Mouse (Mus musculus): ENCODE data around the gene Zfp507. TPM values are rescaled to one million over a fixed set of nuclear protein-coding genes. Genes with fewer than 3 reads are reported as not detected.
A peak's percentile ranks its signal among the peaks of the same experiment; 100 is the strongest.

The Zfp507 gene
- polyA plus RNA-seq, 1 experiment from 2014 or later = 12.2 TPM

DNA sequence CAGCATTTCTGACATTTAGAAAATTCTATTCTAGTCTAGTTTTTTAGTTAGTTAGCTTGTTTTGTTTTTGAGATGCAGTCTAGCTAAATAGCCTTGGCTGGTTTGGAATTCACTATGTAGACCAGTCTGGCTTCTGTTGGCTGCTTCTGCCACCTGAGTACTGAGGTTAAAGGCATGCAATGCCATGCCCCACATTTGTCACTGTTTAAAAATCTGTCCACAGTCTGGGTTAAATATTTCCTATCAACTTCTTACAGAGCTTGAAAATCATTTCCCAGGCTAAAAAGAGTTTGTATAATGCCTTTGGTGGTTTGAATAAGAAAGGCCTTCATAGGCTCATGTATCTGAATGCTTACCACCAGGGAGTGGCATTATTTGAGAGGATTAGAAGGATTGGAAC lies 63.9 kb downstream of the Zfp507 start:
- TF ChIP-seq CTCF (IDR thresholded peaks at IDR 0.05; ENCODE audit: low read depth) = no peak
- H3K4me3 ChIP-seq (replicated peaks; ENCODE audit: low read depth, low read length) = no peak overlapping the region
- H3K27me3 ChIP-seq (ENCODE audit: insufficient read depth, low read length) = no peaks in the 10 kb centered on the region
- H3K9me3 ChIP-seq (replicated peaks; ENCODE audit: low read length) = no peaks in the 10 kb centered on the region
- H3K4me2 ChIP-seq (ENCODE audit: low read length) = no peak overlapping the region
- H3K4me1 ChIP-seq (replicated peaks; ENCODE audit: insufficient read depth, low read length) = no peaks in the 10 kb centered on the region
- ATAC-seq (replicated peaks; ENCODE audit: low FRiP score, low read depth) (no peak), DNase-seq (ENCODE audit: low spot score) (no peak)
- H3K9ac ChIP-seq (ENCODE audit: low read depth, low read length) = no peak overlapping the region
- H3K36me3 ChIP-seq (ENCODE audit: insufficient read depth, low read length) = 0 out of 2 replicates have a peak, but pooled peaks cover 3% of the 10 kb centered on the region
- no peak overlapping the region for H3K27ac ChIP-seq

DNA sequence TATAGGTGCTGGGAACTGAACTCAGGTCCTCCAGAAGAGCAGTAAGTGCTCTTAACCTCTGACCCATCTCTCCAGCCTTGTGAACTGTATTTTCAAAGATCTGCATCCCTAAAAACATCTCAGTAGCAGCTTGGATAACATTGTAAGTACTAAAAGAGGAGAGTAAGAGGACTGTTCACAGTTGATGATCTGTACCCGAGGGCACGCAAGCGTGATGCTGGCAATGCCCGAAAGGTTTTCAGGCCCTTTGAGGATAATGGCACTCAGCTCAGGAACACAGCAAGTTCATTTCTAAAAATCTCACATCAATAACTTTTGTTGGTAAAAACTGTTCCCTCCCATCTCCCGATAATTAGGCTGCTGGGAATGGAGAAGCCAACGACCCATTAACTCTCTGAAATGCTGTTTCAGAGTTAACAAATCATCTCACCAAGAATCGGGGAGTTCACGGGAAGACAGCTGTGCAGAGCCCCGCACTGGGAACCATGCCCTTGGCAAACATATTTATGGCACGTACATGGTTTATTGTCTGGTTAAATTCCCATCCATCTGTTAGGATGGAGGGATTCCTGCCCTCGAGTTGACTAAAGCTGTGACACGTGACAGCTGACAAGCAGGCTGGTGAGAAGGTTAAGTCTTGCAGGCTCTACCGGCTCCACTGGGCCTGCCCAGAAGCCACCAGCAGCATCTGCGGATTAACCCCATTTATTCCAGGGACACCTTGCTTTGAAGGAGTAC lies 69.3 kb downstream of the Zfp507 start:
- Histone ChIP-seq H3K27ac (no peak overlapping the region), H3K4me1 (replicated peaks; ENCODE audit: insufficient read depth, low read length) (no peaks in the 10 kb centered on the region), H3K4me2 (ENCODE audit: low read length) (no peak overlapping the region), H3K27me3 (ENCODE audit: insufficient read depth, low read length) (no peaks in the 10 kb centered on the region), H3K9ac (ENCODE audit: low read depth, low read length) (no peak overlapping the region), H3K4me3 (replicated peaks; ENCODE audit: low read depth, low read length) (no peak overlapping the region), H3K9me3 (replicated peaks; ENCODE audit: low read length) (no peaks in the 10 kb centered on the region), H3K36me3 (ENCODE audit: insufficient read depth, low read length) (no peaks in the 10 kb centered on the region)
- DNase-seq (ENCODE audit: low spot score) = peak; percentile 66
- no peak for TF ChIP-seq CTCF (IDR thresholded peaks at IDR 0.05; ENCODE audit: low read depth)
- peak; percentile 57; the same call in 1 of the 2 replicates for ATAC-seq (replicated peaks; ENCODE audit: low FRiP score, low read depth)
- 29% methylated on average over 14 of the region's 14 CpGs for WGBS

DNA sequence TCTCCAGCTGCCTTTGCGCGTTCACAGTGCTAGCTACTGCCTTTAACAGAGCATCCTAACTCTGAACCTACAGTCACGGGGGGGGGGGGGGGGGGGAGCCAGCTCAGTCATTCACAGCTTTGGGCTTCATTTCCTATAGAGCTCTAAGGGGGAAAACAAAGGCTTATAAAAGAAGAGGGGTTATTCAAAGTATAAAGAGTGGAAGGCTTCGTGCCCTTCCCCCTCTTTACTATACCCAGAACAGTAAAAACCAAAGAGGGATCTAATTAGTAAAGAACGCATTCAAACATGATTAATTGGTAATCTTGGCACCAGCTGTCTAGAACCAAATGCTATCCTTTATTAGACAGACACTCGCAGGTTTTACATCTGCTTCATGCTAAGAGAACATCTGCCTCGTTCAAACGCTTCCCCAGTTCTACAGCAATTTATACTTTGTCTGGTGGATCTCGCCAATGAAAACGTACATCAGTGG lies 70.2 kb downstream of the Zfp507 start:
- TF ChIP-seq CTCF (IDR thresholded peaks at IDR 0.05; ENCODE audit: low read depth) = no peak
- WGBS = 81% methylated on average over 10 of the region's 10 CpGs
- H3K27ac ChIP-seq = no peak overlapping the region
- no peaks in the 10 kb centered on the region for H3K36me3 ChIP-seq (ENCODE audit: insufficient read depth, low read length)
- no peak overlapping the region for H3K4me2 ChIP-seq (ENCODE audit: low read length)
- no peaks in the 10 kb centered on the region for H3K4me1 ChIP-seq (replicated peaks; ENCODE audit: insufficient read depth, low read length)
- no peak overlapping the region for H3K4me3 ChIP-seq (replicated peaks; ENCODE audit: low read depth, low read length)
- no peaks in the 10 kb centered on the region for H3K9me3 ChIP-seq (replicated peaks; ENCODE audit: low read length)
- no peak for DNase-seq (ENCODE audit: low spot score)
- ATAC-seq (replicated peaks; ENCODE audit: low FRiP score, low read depth) = no peak
- H3K27me3 ChIP-seq (ENCODE audit: insufficient read depth, low read length) = no peaks in the 10 kb centered on the region
- H3K9ac ChIP-seq (ENCODE audit: low read depth, low read length) = no peak overlapping the region

DNA sequence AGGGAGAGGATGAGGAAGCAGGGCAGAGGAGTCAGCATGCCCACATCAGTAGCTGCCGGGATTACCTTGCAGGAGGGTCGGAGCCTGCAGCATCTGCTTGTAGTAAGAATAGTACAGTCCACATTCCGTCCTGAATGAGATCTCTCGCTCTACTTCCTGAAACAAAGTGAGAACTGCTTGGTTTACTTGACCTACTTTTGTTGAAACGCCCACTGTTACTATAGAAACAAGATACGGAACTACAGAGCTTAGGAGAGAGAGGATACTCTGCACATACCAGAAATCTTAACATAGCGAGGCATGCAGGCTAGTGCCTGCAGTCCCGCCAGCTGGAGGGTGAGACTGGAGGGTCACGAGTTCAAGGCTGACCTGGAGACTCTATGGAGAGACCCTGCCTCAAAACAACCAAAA lies 73.2 kb downstream of the Zfp507 start:
- no peak overlapping the region for H3K9ac ChIP-seq (ENCODE audit: low read depth, low read length)
- no peak for ATAC-seq (replicated peaks; ENCODE audit: low FRiP score, low read depth)
- 75% methylated on average over 9 of the region's 9 CpGs for WGBS
- H3K4me3 ChIP-seq (replicated peaks; ENCODE audit: low read depth, low read length) = no peak overlapping the region
- DNase-seq (ENCODE audit: low spot score) = peak; percentile 42
- H3K27ac ChIP-seq = no peak overlapping the region
- H3K4me2 ChIP-seq (ENCODE audit: low read length) = no peak overlapping the region
- no peak for TF ChIP-seq CTCF (IDR thresholded peaks at IDR 0.05; ENCODE audit: low read depth)
- no peaks in the 10 kb centered on the region for H3K9me3 ChIP-seq (replicated peaks; ENCODE audit: low read length)
- H3K4me1 ChIP-seq (replicated peaks; ENCODE audit: insufficient read depth, low read length) = no peaks in the 10 kb centered on the region
- no peaks in the 10 kb centered on the region for H3K27me3 ChIP-seq (ENCODE audit: insufficient read depth, low read length)
- H3K36me3 ChIP-seq (ENCODE audit: insufficient read depth, low read length) = no peaks in the 10 kb centered on the region

DNA sequence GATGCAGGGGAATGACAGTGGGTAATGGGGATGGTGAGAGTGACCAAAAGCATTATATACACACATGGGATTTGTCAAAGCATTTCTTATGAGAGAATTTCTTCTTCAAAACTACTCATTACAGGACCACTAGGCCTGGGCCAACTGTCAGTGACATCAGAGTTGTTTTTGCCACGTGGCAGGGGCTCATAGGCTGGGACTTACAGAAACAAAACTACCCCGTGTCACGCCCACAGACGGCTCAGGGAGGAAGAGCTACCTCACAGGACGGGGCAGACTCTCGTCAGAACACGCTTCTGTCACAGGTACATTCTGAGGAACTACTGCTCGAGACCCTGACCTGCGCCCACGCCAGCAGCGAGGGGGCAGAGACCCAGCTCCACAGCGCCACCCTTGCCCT lies 74.4 kb downstream of the Zfp507 start:
- Histone ChIP-seq H3K9ac (ENCODE audit: low read depth, low read length) (no peak overlapping the region), H3K36me3 (ENCODE audit: insufficient read depth, low read length) (no peaks in the 10 kb centered on the region), H3K4me3 (replicated peaks; ENCODE audit: low read depth, low read length) (no peak overlapping the region), H3K9me3 (replicated peaks; ENCODE audit: low read length) (no peaks in the 10 kb centered on the region), H3K27ac (no peak overlapping the region), H3K27me3 (ENCODE audit: insufficient read depth, low read length) (no peaks in the 10 kb centered on the region), H3K4me1 (replicated peaks; ENCODE audit: insufficient read depth, low read length) (no peaks in the 10 kb centered on the region), H3K4me2 (ENCODE audit: low read length) (no peak overlapping the region)
- 92% methylated on average over 12 of the region's 12 CpGs for WGBS
- TF ChIP-seq CTCF (IDR thresholded peaks at IDR 0.05; ENCODE audit: low read depth) = no peak
- DNase-seq (ENCODE audit: low spot score) = no peak
- no peak for ATAC-seq (replicated peaks; ENCODE audit: low FRiP score, low read depth)

DNA sequence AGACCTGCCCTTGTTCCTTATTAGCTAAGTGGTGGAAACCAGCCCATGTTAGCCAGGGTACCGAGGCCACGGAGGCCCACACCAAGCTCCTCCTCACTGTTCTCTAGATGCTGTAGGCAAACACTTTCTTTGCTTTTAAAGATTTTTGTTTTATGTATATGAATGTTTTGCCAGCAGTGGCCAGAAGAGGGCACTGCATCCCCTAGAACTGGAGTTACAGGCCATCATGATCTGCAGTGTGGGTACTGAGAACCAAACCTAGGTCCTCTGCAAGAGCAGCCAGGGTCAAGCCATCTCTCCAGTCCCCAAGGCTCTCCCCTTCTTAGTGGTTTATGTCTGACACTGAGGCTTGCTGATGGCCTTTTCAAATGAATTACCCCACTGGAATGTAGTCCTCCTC lies 79.8 kb downstream of the Zfp507 start:
- 74% methylated on average over 2 of the region's 2 CpGs for WGBS
- H3K4me3 ChIP-seq (replicated peaks; ENCODE audit: low read depth, low read length) = no peak overlapping the region
- no peak overlapping the region for H3K9ac ChIP-seq (ENCODE audit: low read depth, low read length)
- no peak for DNase-seq (ENCODE audit: low spot score)
- no peak for ATAC-seq (replicated peaks; ENCODE audit: low FRiP score, low read depth)
- H3K4me2 ChIP-seq (ENCODE audit: low read length) = no peak overlapping the region
- H3K36me3 ChIP-seq (ENCODE audit: insufficient read depth, low read length) = 0 out of 2 replicates have a peak, but pooled peaks cover 8% of the 10 kb centered on the region
- TF ChIP-seq CTCF (IDR thresholded peaks at IDR 0.05; ENCODE audit: low read depth) = no peak
- H3K9me3 ChIP-seq (replicated peaks; ENCODE audit: low read length) = no peaks in the 10 kb centered on the region
- no peaks in the 10 kb centered on the region for H3K4me1 ChIP-seq (replicated peaks; ENCODE audit: insufficient read depth, low read length)
- no peak overlapping the region for H3K27ac ChIP-seq
- no peaks in the 10 kb centered on the region for H3K27me3 ChIP-seq (ENCODE audit: insufficient read depth, low read length)

Other genes starting within 250 kb of the Zfp507 start
- gene Nudt19, start 246.7 kb downstream of the Zfp507 start, polyA plus RNA-seq (2015; fragmentation: Nextera tagmentation; extraction: Ambion mirVana) = 135 and 138 TPM in 2 replicates
- 0.05 and 0.11 TPM in 2 replicates for gene Rgs9bp, start 217.4 kb downstream of the Zfp507 start, polyA plus RNA-seq (2015; fragmentation: Nextera tagmentation; extraction: Ambion mirVana)
- 18.5 and 19.5 TPM in 2 replicates for gene Ankrd27, start 216.8 kb downstream of the Zfp507 start, polyA plus RNA-seq (2015; fragmentation: Nextera tagmentation; extraction: Ambion mirVana)
- 213 and 233 TPM in 2 replicates for gene Pdcd5, start 155.5 kb downstream of the Zfp507 start, polyA plus RNA-seq (2015; fragmentation: Nextera tagmentation; extraction: Ambion mirVana)
- gene Dpy19l3, start 48.5 kb downstream of the Zfp507 start, polyA plus RNA-seq (2015; fragmentation: Nextera tagmentation; extraction: Ambion mirVana) = 21.3 and 23.9 TPM in 2 replicates